8 mouse cellular contexts compared by ENCODE assay signal in the genomic region with DNA sequence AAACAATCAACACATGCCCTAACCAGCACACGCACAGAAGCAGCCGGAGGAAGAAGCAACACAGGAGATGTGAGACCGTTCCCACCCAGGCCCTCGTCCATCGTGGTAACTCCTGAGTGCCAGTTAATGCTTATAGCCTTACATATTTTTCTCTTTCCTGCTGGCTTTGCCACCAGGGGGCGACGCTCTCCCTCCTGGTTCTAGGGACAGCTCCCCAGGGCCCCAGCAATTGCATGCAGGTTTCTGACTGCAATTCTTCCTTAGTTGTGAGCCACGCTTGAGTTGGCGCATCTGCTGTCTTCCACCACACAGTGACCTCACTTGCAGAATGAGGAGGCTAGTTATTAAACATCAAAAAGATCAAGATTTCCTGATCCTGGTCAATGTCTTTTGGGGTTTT. TPM values are rescaled to one million over a fixed set of nuclear protein-coding genes. Genes with fewer than 3 reads are reported as not detected.
DNase-seq lines count a peak whose midpoint lies in the region; ATAC-seq and TF ChIP-seq lines count a peak whose summit lies in the region.

No protein-coding gene starts in this region.

- no peak for TF ChIP-seq POLR2A in MEL (IDR thresholded peaks at IDR 0.05; ENCODE audit: control insufficient read depth in 1 of 2, insufficient read depth in 1 of 2, low read depth in 1 of 2, low read length in 2 of 2, poor library complexity in 1 of 2)
- TF ChIP-seq POLR2A in limb, embryonic 14.5 days (IDR thresholded peaks at IDR 0.05; ENCODE audit: borderline replicate concordance, extremely low read depth, insufficient read depth, insufficient read length), result no peak

- peaks cover 8% of the 10 kb centered on the region for H3K4me1 ChIP-seq in hindbrain, embryonic 10.5 days (replicated peaks)
- H3K4me1 ChIP-seq in hindbrain, embryonic 12.5 days, result no peaks in the 10 kb centered on the region
- peaks cover 0 to 8% of the 10 kb centered on the region in 2 experiments; a peak in 1 of 4 replicates for H3K4me1 ChIP-seq in MEL (ENCODE audit: control insufficient read depth in 1 of 2, insufficient read depth in 2 of 2, low read length in 2 of 2)
- peaks cover 15% of the 10 kb centered on the region for H3K4me1 ChIP-seq in limb, embryonic 14.5 days (ENCODE audit: control insufficient read depth, insufficient read depth, low read length)

- H3K9me3 ChIP-seq in hindbrain, embryonic 10.5 days, result peaks cover 10% of the 10 kb centered on the region; the same call in 1 of the 2 replicates
- 0 out of 2 replicates have a peak, but pooled peaks cover 13% of the 10 kb centered on the region for H3K9me3 ChIP-seq in hindbrain, embryonic 12.5 days (replicated peaks)
- H3K9me3 ChIP-seq in MEL (replicated peaks; ENCODE audit: insufficient read depth, low read length), result no peaks in the 10 kb centered on the region
- H3K9me3 ChIP-seq in limb, embryonic 14.5 days (ENCODE audit: control insufficient read depth, low read length), result peaks cover 9% of the 10 kb centered on the region; the same call in 1 of the 2 replicates

- H3K4me2 ChIP-seq in hindbrain, embryonic 12.5 days (replicated peaks), result no peak overlapping the region
- no peak overlapping the region for H3K4me2 ChIP-seq in limb, embryonic 14.5 days (replicated peaks; ENCODE audit: low read depth, low read length, severe bottlenecking)

- no peaks in the 10 kb centered on the region for H3K79me2 ChIP-seq in MEL (ENCODE audit: control insufficient read depth, insufficient read depth, low read length, poor library complexity)

- H3K36me3 ChIP-seq in hindbrain, embryonic 10.5 days, result no peaks in the 10 kb centered on the region
- no peaks in the 10 kb centered on the region for H3K36me3 ChIP-seq in hindbrain, embryonic 12.5 days
- H3K36me3 ChIP-seq in MEL (ENCODE audit: control insufficient read depth in 1 of 2, insufficient read depth in 2 of 2, low read length in 2 of 2), result no peaks in the 10 kb centered on the region
- H3K36me3 ChIP-seq in limb, embryonic 14.5 days (ENCODE audit: control insufficient read depth, insufficient read depth, low read length), result no peaks in the 10 kb centered on the region

- no peak overlapping the region for H3K9ac ChIP-seq in hindbrain, embryonic 12.5 days
- H3K9ac ChIP-seq in MEL (ENCODE audit: control insufficient read depth, low read depth, low read length, poor library complexity, severe bottlenecking), result no peak overlapping the region
- no peak overlapping the region for H3K9ac ChIP-seq in limb, embryonic 14.5 days (ENCODE audit: low read depth, low read length, severe bottlenecking)

- TF ChIP-seq EP300 in MEL (IDR thresholded peaks at IDR 0.05; ENCODE audit: low read depth in 1 of 2, low read length in 2 of 2), result no peak

- peak; percentile 83 to 97 (median 91) for TF ChIP-seq CTCF in MEL (IDR thresholded peaks at IDR 0.05 in 2 of 3, conservative IDR thresholded peaks at IDR 0.05 in 1 of 3; ENCODE audit: control insufficient read depth in 1 of 3, insufficient read depth in 1 of 3, low read depth in 2 of 3, low read length in 3 of 3, poor library complexity in 1 of 3, severe bottlenecking in 1 of 3)

- peak; percentile 87 for TF ChIP-seq RAD21 in MEL (IDR thresholded peaks at IDR 0.05; ENCODE audit: low read depth, low read length)

- H3K27ac ChIP-seq in hindbrain, embryonic 10.5 days, result no peak overlapping the region
- no peak overlapping the region for H3K27ac ChIP-seq in hindbrain, embryonic 12.5 days
- H3K27ac ChIP-seq in MEL (ENCODE audit: control insufficient read depth, low read depth, low read length), result no peak overlapping the region
- no peak overlapping the region for H3K27ac ChIP-seq in limb, embryonic 14.5 days (replicated peaks; ENCODE audit: low read depth, low read length)

- no peak overlapping the region for H3K4me3 ChIP-seq in hindbrain, embryonic 10.5 days
- H3K4me3 ChIP-seq in hindbrain, embryonic 12.5 days, result no peak overlapping the region
- H3K4me3 ChIP-seq in MEL (ENCODE audit: control insufficient read depth in 1 of 2, insufficient read depth in 1 of 2, low read depth in 2 of 2, low read length in 2 of 2), result no peak overlapping the region
- no peak overlapping the region for H3K4me3 ChIP-seq in limb, embryonic 14.5 days (replicated peaks; ENCODE audit: low read length)

- 61% methylated on average over 9 of the region's 9 CpGs for WGBS in hindbrain, embryonic 10.5 days
- 53% methylated on average over 9 of the region's 9 CpGs for WGBS in hindbrain, embryonic 12.5 days
- WGBS in limb, embryonic 14.5 days, result 60% methylated on average over 9 of the region's 9 CpGs

- H3K27me3 ChIP-seq in hindbrain, embryonic 10.5 days (ENCODE audit: insufficient read depth, poor library complexity, severe bottlenecking), result no peaks in the 10 kb centered on the region
- H3K27me3 ChIP-seq in hindbrain, embryonic 12.5 days, result no peaks in the 10 kb centered on the region; the same call in 1 of the 2 replicates
- no peaks in the 10 kb centered on the region for H3K27me3 ChIP-seq in MEL (ENCODE audit: control insufficient read depth in 1 of 2, insufficient read depth in 2 of 2, low read length in 2 of 2)
- no peaks in the 10 kb centered on the region for H3K27me3 ChIP-seq in limb, embryonic 14.5 days (ENCODE audit: control insufficient read depth, insufficient read depth, low read length)

- no peak for ATAC-seq in hindbrain, embryonic 12.5 days (ENCODE audit: low FRiP score)
- ATAC-seq in limb, embryonic 14.5 days (ENCODE audit: low FRiP score, low read depth), result no peak
- ATAC-seq in inflammation-experienced regulatory T-cells, adult 6 months, result no peak

- DNase-seq in hindbrain, embryonic 10.5 days (ENCODE audit: low spot score), result peak; percentile 41
- peak; percentile 83 to 86 for DNase-seq in B cell, adult 2 months
- DNase-seq in MEL (ENCODE audit: low read depth, low spot score), result peak; percentile 92
- peak; percentile 72 for DNase-seq in embryo, embryonic 11 days
- peak; percentile 60 for DNase-seq in limb, embryonic 14.5 days (ENCODE audit: low spot score)
- DNase-seq in skeletal muscle tissue, adult 2 months (ENCODE audit: low read depth, low spot score), result peak; percentile 51

TF ChIP-seq in MEL, 35 proteins besides CTCF, POLR2A, EP300 and RAD21:
- TF ChIP-seq MYC (IDR thresholded peaks at IDR 0.05; ENCODE audit: low read depth, low read length) (0 out of 2 replicates have a peak, but pooled peaks have one; percentile 46), GABPA (IDR thresholded peaks at IDR 0.05; ENCODE audit: low read depth, low read length) (no peak), USF2 (IDR thresholded peaks at IDR 0.05; ENCODE audit: borderline replicate concordance in 1 of 2, insufficient read depth in 1 of 2, low read depth in 1 of 2, low read length in 2 of 2) (no peak), SMC3 (IDR thresholded peaks at IDR 0.05; ENCODE audit: low read depth, low read length) (peak; percentile 96), MAX (IDR thresholded peaks at IDR 0.05; ENCODE audit: low read length) (peak; percentile 43; the same call in 1 of the 2 replicates), KAT2A (conservative IDR thresholded peaks at IDR 0.05; ENCODE audit: low read depth, low read length) (no peak), SIN3A (IDR thresholded peaks at IDR 0.05; ENCODE audit: low read length) (peak; percentile 68; the same call in 1 of the 2 replicates), ZNF384 (IDR thresholded peaks at IDR 0.05; ENCODE audit: low read depth, low read length) (0 out of 2 replicates have a peak, but pooled peaks have one; percentile 31), ZC3H11A (IDR thresholded peaks at IDR 0.05; ENCODE audit: low read depth, low read length) (peak; percentile 79), TBP (IDR thresholded peaks at IDR 0.05; ENCODE audit: low read depth, low read length) (no peak), MAZ (IDR thresholded peaks at IDR 0.05; ENCODE audit: low read depth, low read length) (0 out of 2 replicates have a peak, but pooled peaks have one; percentile 65), TAL1 (IDR thresholded peaks at IDR 0.05; ENCODE audit: low read length) (no peak), ETS1 (IDR thresholded peaks at IDR 0.05; ENCODE audit: low read depth, low read length) (no peak), NRF1 (IDR thresholded peaks at IDR 0.05; ENCODE audit: insufficient read depth, low read depth, low read length, poor library complexity, severe bottlenecking) (no peak), TCF12 (IDR thresholded peaks at IDR 0.05; ENCODE audit: low read depth, low read length) (no peak), MXI1 (IDR thresholded peaks at IDR 0.05; ENCODE audit: low read depth, low read length) (peak; percentile 70; the same call in 1 of the 2 replicates), ZMIZ1 (IDR thresholded peaks at IDR 0.05; ENCODE audit: low read depth, low read length) (no peak), UBTF (IDR thresholded peaks at IDR 0.05; ENCODE audit: borderline replicate concordance, insufficient read depth, low read depth, low read length) (no peak), MAFK (IDR thresholded peaks at IDR 0.05; ENCODE audit: borderline replicate concordance, low read depth, low read length) (no peak), ZKSCAN1 (IDR thresholded peaks at IDR 0.05; ENCODE audit: low read depth, low read length) (no peak)

RNA-seq across cellular contexts. Expression of a gene that starts 17.3 kb away (rescaled TPM):
- polyA plus RNA-seq in hindbrain, embryonic 10.5 days (2016; fragmentation: Nextera tagmentation; extraction: Ambion mirVana), result 429 and 446 TPM in 2 replicates
- polyA plus RNA-seq in hindbrain, embryonic 12.5 days (2016; fragmentation: Nextera tagmentation; extraction: Ambion mirVana), result 322 and 326 TPM in 2 replicates
- total RNA-seq in MEL (2012; rRNA removed), result 121 and 141 TPM in 2 replicates
- polyA plus RNA-seq in MEL (2012; ENCODE audit: insufficient read depth in 1 of 2, insufficient read length in 2 of 2, low read depth in 1 of 2, low replicate concordance in 2 of 2, missing spikeins in 1 of 2), result 100 to 1,000 TPM; 181 to 268 TPM
- polyA plus RNA-seq in limb, embryonic 14.5 days (2012; rRNA removed), result 457 and 501 TPM in 2 replicates
- 580 and 595 TPM in 2 replicates for polyA plus RNA-seq in limb, embryonic 14.5 days (2014; fragmentation: Nextera tagmentation; extraction: Ambion mirVana)
- 10 to 100 TPM; 13.5 to 28.7 (median 20.3) TPM for polyA plus RNA-seq in inflammation-experienced regulatory T-cells, adult 6 months (2017; shearing (Covaris generic))

RNA-seq across cellular contexts. Expression of a gene that starts 54.1 kb away (rescaled TPM):
- 14.0 and 17.5 TPM in 2 replicates for polyA plus RNA-seq in hindbrain, embryonic 10.5 days (2016; fragmentation: Nextera tagmentation; extraction: Ambion mirVana)
- polyA plus RNA-seq in hindbrain, embryonic 12.5 days (2016; fragmentation: Nextera tagmentation; extraction: Ambion mirVana), result 20.9 and 21.1 TPM in 2 replicates
- 8.4 and 10.9 TPM in 2 replicates for total RNA-seq in MEL (2012; rRNA removed)
- polyA plus RNA-seq in MEL (2012; ENCODE audit: insufficient read depth in 1 of 2, insufficient read length in 2 of 2, low read depth in 1 of 2, low replicate concordance in 2 of 2, missing spikeins in 1 of 2), result 10 to 100 TPM in 1 of 2 experiments, not detected in 1; 17.3 TPM
- polyA plus RNA-seq in limb, embryonic 14.5 days (2012; rRNA removed), result 8.2 and 12.3 TPM in 2 replicates
- 11.5 and 12.0 TPM in 2 replicates for polyA plus RNA-seq in limb, embryonic 14.5 days (2014; fragmentation: Nextera tagmentation; extraction: Ambion mirVana)
- 10 to 100 TPM; 17.4 to 22.3 (median 18.0) TPM for polyA plus RNA-seq in inflammation-experienced regulatory T-cells, adult 6 months (2017; shearing (Covaris generic))

Comparison
In these comparisons a context has a peak if more than half of its experiments do, and no peak if none do; other contexts are left out.
1. DNase-seq: peak in every context shown above with its lines; median percentile 92 in MEL; 84 in B cell, adult 2 months; 72 in embryo, embryonic 11 days; 60 in limb, embryonic 14.5 days; 51 in skeletal muscle tissue, adult 2 months; 41 in hindbrain, embryonic 10.5 days.
2. RNA of a gene that starts 17.3 kb away (polyA plus RNA-seq): 457 to 595 TPM in limb, embryonic 14.5 days, 429 to 446 TPM in hindbrain, embryonic 10.5 days, 322 to 326 TPM in hindbrain, embryonic 12.5 days and 181 to 268 TPM in MEL; 13.5 to 28.7 TPM in inflammation-experienced regulatory T-cells, adult 6 months; every median in the first group is over 4 times any median in the second.